Mouse (Mus musculus) G1E (cell line): Measurements from ENCODE around the gene Olfr104-ps.

ENCODE experiments used
- CTCF ChIP-seq: IDR thresholded peaks from 2 replicates; pipeline ENCODE4 v1.5.1; 2012; ENCODE audit warnings: low read depth, low read length, inconsistent platforms, mixed read lengths
- GATA1 ChIP-seq: IDR thresholded peaks from 2 replicates; pipeline ENCODE4 v1.6.1; 2012; ENCODE audit warnings: borderline replicate concordance, low read length, inconsistent platforms, mixed read lengths
- POLR2AphosphoS5 ChIP-seq: IDR thresholded peaks from 2 replicates; pipeline ENCODE4 v1.6.1; 2012; ENCODE audit warnings: low read depth, low read length, inconsistent platforms; ENCODE audit not compliant: insufficient replicate concordance
- TAL1 ChIP-seq: conservative IDR thresholded peaks from 2 replicates; pipeline ENCODE4 v1.6.1; 2012; ENCODE audit warnings: low read depth, low read length, inconsistent platforms, mixed read lengths

GRCm38 (mm10) chr17:37339598-37339997, 19.8 kb upstream of the Olfr104-ps start, which contains the start of gene Olfr103:
- no peak for TF ChIP-seq POLR2AphosphoS5
- no peak for TF ChIP-seq CTCF
- no peak for TF ChIP-seq TAL1
- no peak for TF ChIP-seq GATA1
